Mouse (Mus musculus) CH12.LX (cell line): Measurements from ENCODE around the gene Zbbx. TPM values are rescaled to one million over a fixed set of nuclear protein-coding genes. Genes with fewer than 3 reads are reported as not detected.

Experiments
- DNase-seq: peaks from one replicate; pipeline ENCODE4 v3.0.0-alpha.2; 2013; ENCODE audit errors: extremely low read depth
- H3K27ac ChIP-seq: 2 replicates; pipeline ENCODE4 v1.5.1; 2012; ENCODE audit warnings: low read depth, mild to moderate bottlenecking, control low read depth, moderate library complexity; ENCODE audit not compliant: insufficient read depth
- H3K27me3 ChIP-seq: replicated peaks from 2 replicates; pipeline ENCODE3; 2012; ENCODE audit warnings: inconsistent platforms
- H3K36me3 ChIP-seq, 2 experiments: replicated peaks in 1 of 2; 2 replicates each; pipeline versions ENCODE3 to v1.6.1; 2012; ENCODE audit warnings: inconsistent platforms in 1 of 2, low read length in 1 of 2, mild to moderate bottlenecking in 1 of 2, mixed read lengths in 1 of 2, moderate library complexity in 1 of 2; ENCODE audit not compliant: control insufficient read depth in 1 of 2, insufficient read depth in 1 of 2
- H3K4me1 ChIP-seq, 2 experiments: 2 replicates each; pipeline ENCODE4 v1.6.1; 2012; ENCODE audit warnings: inconsistent platforms in 1 of 2, moderate library complexity in 1 of 2; ENCODE audit not compliant: insufficient read depth in 2 of 2, control insufficient read depth in 1 of 2
- H3K4me2 ChIP-seq: 2 replicates; pipeline ENCODE4 v1.6.1; 2012; ENCODE audit warnings: low read depth, mild to moderate bottlenecking, control low read depth; ENCODE audit not compliant: poor library complexity, insufficient read depth, severe bottlenecking
- H3K4me3 ChIP-seq, 3 experiments: fragments of 150-350 bp in 1 of 3; sonication (generic) in 1 of 3; replicated peaks in 1 of 3; 2 replicates each; pipeline versions ENCODE3 to v1.5.1; 2011 to 2012; ENCODE audit warnings: low read depth in 2 of 3, low read length in 2 of 3, mild to moderate bottlenecking in 2 of 3, moderate library complexity in 2 of 3, control low read depth in 1 of 3, improper control_type of control experiment in 1 of 3, inconsistent platforms in 1 of 3, mixed read lengths in 1 of 3; ENCODE audit not compliant: poor library complexity in 1 of 3
- H3K79me2 ChIP-seq: replicated peaks from 2 replicates; pipeline ENCODE4 v1.6.1; 2012; ENCODE audit warnings: mild to moderate bottlenecking, moderate library complexity; ENCODE audit not compliant: control insufficient read depth, poor library complexity, insufficient read depth, severe bottlenecking; ENCODE audit errors: extremely low read depth
- H3K9ac ChIP-seq: 2 replicates; pipeline ENCODE4 v1.6.1; 2012; ENCODE audit warnings: low read depth, mild to moderate bottlenecking, control low read depth, moderate library complexity; ENCODE audit not compliant: insufficient read depth
- H3K9me3 ChIP-seq: replicated peaks from 2 replicates; pipeline ENCODE3; 2012; ENCODE audit warnings: low read length, inconsistent platforms, mixed read lengths
- CTCF ChIP-seq, 2 experiments: IDR thresholded peaks in 1 of 2; conservative IDR thresholded peaks in 1 of 2; 2 replicates each; pipeline ENCODE4 v1.5.1; 2011 to 2012; ENCODE audit warnings: low read depth in 2 of 2, low read length in 2 of 2, improper control_type of control experiment in 1 of 2, inconsistent platforms in 1 of 2, mild to moderate bottlenecking in 1 of 2, moderate library complexity in 1 of 2
- E2F4 ChIP-seq: IDR thresholded peaks from 2 replicates; pipeline ENCODE4 v1.6.1; 2011; ENCODE audit warnings: low read depth, low read length, improper control_type of control experiment; ENCODE audit not compliant: insufficient replicate concordance
- ETS1 ChIP-seq: conservative IDR thresholded peaks from 2 replicates; pipeline ENCODE4 v1.6.1; 2012; ENCODE audit warnings: low read depth, mild to moderate bottlenecking, inconsistent platforms, low read length, improper control_type of control experiment, moderate library complexity
- KAT2A ChIP-seq: IDR thresholded peaks from 2 replicates; pipeline ENCODE4 v1.6.1; 2012; ENCODE audit warnings: low read length, improper control_type of control experiment, inconsistent platforms; ENCODE audit not compliant: insufficient replicate concordance
- MXI1 ChIP-seq: IDR thresholded peaks from 2 replicates; pipeline ENCODE4 v1.6.1; 2011; ENCODE audit warnings: mild to moderate bottlenecking, low read depth, low read length, improper control_type of control experiment
- MYC ChIP-seq: IDR thresholded peaks from 2 replicates; pipeline ENCODE4 v1.6.1; 2011; ENCODE audit warnings: low read depth, mild to moderate bottlenecking, improper control_type of control experiment, low read length
- POLR2A ChIP-seq: IDR thresholded peaks from 2 replicates; pipeline ENCODE4 v1.6.1; 2011; ENCODE audit warnings: low read depth, mild to moderate bottlenecking, improper control_type of control experiment, low read length
- RAD21 ChIP-seq: IDR thresholded peaks from 2 replicates; pipeline ENCODE4 v1.6.1; 2011; ENCODE audit warnings: low read depth, mild to moderate bottlenecking, low read length, improper control_type of control experiment, moderate library complexity
- SMC3 ChIP-seq: IDR thresholded peaks from 2 replicates; pipeline ENCODE4 v1.6.1; 2011; ENCODE audit warnings: low read depth, low read length, improper control_type of control experiment
- TCF12 ChIP-seq: IDR thresholded peaks from 2 replicates; pipeline ENCODE4 v1.6.1; 2014; ENCODE audit warnings: low read depth, mild to moderate bottlenecking, inconsistent platforms, low read length, improper control_type of control experiment
- UBTF ChIP-seq: IDR thresholded peaks from 2 replicates; pipeline ENCODE4 v1.6.1; 2012; ENCODE audit warnings: low read depth, mild to moderate bottlenecking, inconsistent platforms, low read length, improper control_type of control experiment, moderate library complexity
- USF1 ChIP-seq: IDR thresholded peaks from 2 replicates; pipeline ENCODE4 v1.6.1; 2014; ENCODE audit warnings: low read depth, mild to moderate bottlenecking, inconsistent platforms, low read length, improper control_type of control experiment
- ZC3H11A ChIP-seq: IDR thresholded peaks from 2 replicates; pipeline ENCODE4 v1.6.1; 2012; ENCODE audit warnings: low read depth, mild to moderate bottlenecking, inconsistent platforms, low read length, improper control_type of control experiment
- ZNF384 ChIP-seq: IDR thresholded peaks from 2 replicates; pipeline ENCODE4 v1.6.1; 2012; ENCODE audit warnings: low read depth, low read length, improper control_type of control experiment, inconsistent platforms
- dilution Hi-C: fragments of 300-500 bp; cut with MboI; formaldehyde crosslinking; loops from 2 replicates; pipeline ENCODE4 v1.14.3; 2020; ENCODE audit warnings: low sequenced_read_pairs; ENCODE audit not compliant: extremely low pct_unique_long_range_greater_than_20kb, extremely low pct_ligation_motif_present
- in situ Hi-C: fragments of 300-500 bp; cut with MboI; formaldehyde crosslinking; loops from 3 replicates; pipeline ENCODE4 v1.14.3; 2019; ENCODE audit warnings: low sequenced_read_pairs, low pct_ligation_motif_present, low pct_unique_long_range_greater_than_20kb, mixed read lengths
- polyA plus RNA-seq: library from polyadenylated mRNA; unstranded; fragments of >175 nt; gene quantifications from 2 replicates; pipeline ENCODE4 v1.2.1, GENCODE M21; 2012; ENCODE audit warnings: low read depth; ENCODE audit not compliant: insufficient read length
- total RNA-seq, 2 experiments: library from RNA; depleted of rRNA; stranded (reverse); fragments of 300-350 nt in 1 of 2; fragments of >200 nt in 1 of 2; gene quantifications; 2 replicates each; pipeline ENCODE4 v1.2.3; 2012 to 2014

Zbbx gene
- total RNA-seq (2012; rRNA removed) (not detected in 2 replicates), total RNA-seq (2014; rRNA removed) (not detected in 2 replicates), polyA plus RNA-seq (not detected in 2 replicates)

DNA sequence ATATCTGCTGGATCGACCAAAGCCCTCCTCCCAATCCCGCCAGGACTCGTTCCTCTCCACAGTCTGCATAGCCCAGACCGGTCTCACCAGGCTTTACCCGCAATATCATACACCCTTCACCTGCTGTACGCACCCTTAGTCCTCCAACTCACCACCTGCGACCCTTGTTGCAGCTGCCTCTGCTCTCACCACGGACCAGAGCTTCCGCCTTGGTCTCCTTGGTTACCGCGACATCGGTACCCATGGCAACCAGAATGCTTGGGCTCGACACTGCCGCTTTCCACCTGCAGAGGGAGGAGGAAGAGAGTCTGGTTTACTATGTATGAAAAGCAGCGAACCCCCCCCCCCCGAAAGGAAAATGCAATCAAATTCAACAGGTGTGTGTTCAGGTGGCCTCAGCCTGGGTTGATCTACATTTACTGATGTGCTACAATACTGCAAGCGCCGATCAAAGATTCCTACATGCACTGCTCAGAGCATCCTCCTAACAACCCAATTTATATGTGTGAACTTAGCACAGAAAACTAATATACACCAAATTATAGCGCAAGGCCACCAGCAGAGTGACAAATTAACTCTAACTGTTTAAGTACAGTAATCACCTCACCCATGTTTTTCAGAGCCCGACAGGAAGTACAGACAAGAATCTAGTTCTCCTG is at the start of gene Zbbx:
TSS of gene Zbbx (minus strand) at position 197 of the 659 bp plus-strand sequence.
- Histone ChIP-seq H3K9ac (no peak within 1 kb of the TSS), H3K9me3 (no peaks in the 10 kb centered on the region), H3K4me3 (no peak within 1 kb of the TSS), H3K27ac (no peak within 1 kb of the TSS), H3K79me2 (no peaks in the 10 kb centered on the region)
- in situ Hi-C loops: no loop called here
- DNase-seq: peak; percentile 28
- TF ChIP-seq MXI1: 0 out of 2 replicates have a peak, but pooled peaks have one; percentile 34
- TF ChIP-seq POLR2A: no peak
- no peak for TF ChIP-seq TCF12
- no peak for TF ChIP-seq KAT2A
- no peak for TF ChIP-seq RAD21
- TF ChIP-seq USF1: no peak
- no peak for TF ChIP-seq ZNF384
- TF ChIP-seq E2F4: no peak
- TF ChIP-seq, all 38 proteins: peak for 1
- Histone ChIP-seq H3K27me3 (no peaks in the 10 kb centered on the region), H3K4me2 (no peak within 1 kb of the TSS), H3K4me1 (peaks cover 0 to 3% of the 10 kb centered on the region in 2 experiments; a peak in 1 of 4 replicates), H3K36me3 (no peaks in the 10 kb centered on the region)
- dilution Hi-C loops: no loop called here

DNA sequence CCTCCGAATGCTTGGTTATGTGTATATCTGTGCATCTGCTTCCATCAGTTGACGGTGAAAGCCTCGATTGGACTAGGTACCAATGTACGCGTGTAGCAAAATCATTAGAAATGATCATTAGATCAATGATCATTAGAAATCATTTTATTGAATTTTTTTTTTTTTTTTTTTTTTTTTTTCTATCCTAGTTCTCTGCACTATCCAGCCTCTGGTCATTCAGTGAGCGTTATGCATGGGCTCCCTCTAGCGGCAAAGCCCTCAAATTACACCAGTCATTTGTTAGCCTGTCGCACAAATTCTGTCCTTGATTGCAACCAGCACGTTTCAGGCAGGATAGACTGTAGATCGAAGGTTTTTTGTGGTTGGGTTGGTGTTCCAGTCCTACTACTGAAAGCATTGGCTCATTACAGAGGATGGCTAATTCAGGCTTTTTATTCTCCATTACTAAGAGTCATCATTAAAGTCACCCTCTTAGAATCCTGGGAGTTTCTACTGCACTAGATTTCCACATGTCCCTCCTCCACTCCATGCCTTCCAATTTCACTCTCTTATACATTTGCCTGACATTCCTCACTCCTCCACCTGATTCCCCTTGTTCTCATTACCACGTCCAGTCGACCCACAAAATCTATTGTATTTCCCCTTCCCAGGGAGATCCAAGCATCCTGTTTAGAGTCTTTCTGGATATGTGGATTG is 38.1 kb upstream of the Zbbx start:
- Histone ChIP-seq H3K4me3 (no peak overlapping the region), H3K27me3 (no peaks in the 10 kb centered on the region), H3K79me2 (no peaks in the 10 kb centered on the region), H3K9ac (no peak overlapping the region), H3K27ac (no peak overlapping the region), H3K4me1 (no peaks in the 10 kb centered on the region; a peak in 1 of 4 replicates), H3K9me3 (no peaks in the 10 kb centered on the region), H3K4me2 (no peak overlapping the region), H3K36me3 (no peaks in the 10 kb centered on the region)
- in situ Hi-C loops (loop anchor here (25.0 kb wide), 2 partner anchors 309 to 509 kb away; no protein-coding TSS in a partner anchor), dilution Hi-C loops (no loop called here)
- peak; percentile 48 for DNase-seq
- TF ChIP-seq RAD21: peak; percentile 62
- TF ChIP-seq ZC3H11A: no peak
- TF ChIP-seq ZNF384: peak; percentile 90
- no peak for TF ChIP-seq ETS1
- TF ChIP-seq UBTF: no peak
- peak; percentile 69 to 83 for TF ChIP-seq CTCF (conservative IDR thresholded peaks at IDR 0.05 in 1 of 2, IDR thresholded peaks at IDR 0.05 in 1 of 2; ENCODE audit: low read depth in 2 of 2, low read length in 2 of 2)
- TF ChIP-seq SMC3: peak; percentile 35; the same call in 1 of the 2 replicates
- no peak for TF ChIP-seq MYC
